Mouse (Mus musculus) midbrain, embryonic 12.5 days (tissue): ENCODE results near the gene Fgfr2. TPM values are rescaled to one million over a fixed set of nuclear protein-coding genes. Genes with fewer than 3 reads are reported as not detected.

Experiments
- ATAC-seq: fragments of 200-750 bp; cut with Nextera tagmentation; 2 replicates; pipeline ENCODE4 v1.8.0; 2017; ENCODE audit warnings: low read depth, moderate TSS enrichment, moderate library complexity; ENCODE audit not compliant: low FRiP score
- H3K27ac ChIP-seq: fragments of 300-500 bp; sonication (generic); replicated peaks from 2 replicates; pipeline ENCODE4 v1.5.1; 2016; ENCODE audit warnings: mild to moderate bottlenecking
- H3K27me3 ChIP-seq: fragments of 300-500 bp; sonication (generic); 2 replicates; pipeline ENCODE4 v1.6.1; 2016; ENCODE audit warnings: mild to moderate bottlenecking
- H3K36me3 ChIP-seq: fragments of 300-500 bp; sonication (generic); 2 replicates; pipeline ENCODE4 v1.6.1; 2016
- H3K4me1 ChIP-seq: fragments of 300-500 bp; sonication (generic); 2 replicates; pipeline ENCODE4 v1.6.1; 2016
- H3K4me2 ChIP-seq: fragments of 300-500 bp; sonication (generic); replicated peaks from 2 replicates; pipeline ENCODE4 v1.6.1; 2016; ENCODE audit warnings: mild to moderate bottlenecking, moderate library complexity
- H3K4me3 ChIP-seq: fragments of 300-500 bp; sonication (generic); 2 replicates; pipeline ENCODE4 v1.5.1; 2016; ENCODE audit warnings: mild to moderate bottlenecking
- H3K9ac ChIP-seq: fragments of 300-500 bp; sonication (generic); replicated peaks from 2 replicates; pipeline ENCODE4 v1.6.1; 2016; ENCODE audit warnings: mild to moderate bottlenecking, moderate library complexity
- H3K9me3 ChIP-seq: fragments of 300-500 bp; sonication (generic); 2 replicates; pipeline ENCODE4 v1.6.1; 2016; ENCODE audit warnings: mild to moderate bottlenecking
- WGBS: fragments of 180-500 bp; shearing (Covaris S2); methylation state at CpG from one replicate; pipeline ENCODE4 v1.1.7; 2016; 5-methylcytosine and 5-hydroxymethylcytosine counted together
- polyA plus RNA-seq: library from polyadenylated mRNA; unstranded; fragments of >200 nt; fragmentation: Nextera tagmentation; extraction: Ambion mirVana; gene quantifications from 2 replicates; pipeline ENCODE4 v1.2.1, GENCODE M21; 2016

The Fgfr2 gene
- polyA plus RNA-seq, 1 experiment from 2014 or later: 96.5 TPM

- Histone ChIP-seq H3K4me2 (no peak overlapping the region), H3K27ac (no peak overlapping the region), H3K4me1 (peaks cover 15% of the 10 kb centered on the region), H3K36me3 (no peaks in the 10 kb centered on the region), H3K9ac (no peak overlapping the region), H3K9me3 (no peaks in the 10 kb centered on the region), H3K27me3 (peaks cover 71% of the 10 kb centered on the region), H3K4me3 (no peak overlapping the region)
- 57% methylated on average over 4 of the region's 4 CpGs for WGBS
- no peak for ATAC-seq
Observed at GRCm38 (mm10) chr7:130938005-130938404, 2185.1 kb downstream of the Fgfr2 start.

GRCm38 (mm10) chr7:130937266-130937841 is 2185.8 kb downstream of the Fgfr2 start:
- no peak overlapping the region for H3K4me2 ChIP-seq
- peaks cover 75% of the 10 kb centered on the region for H3K27me3 ChIP-seq
- WGBS: 35% methylated on average over 12 of the region's 12 CpGs
- H3K4me1 ChIP-seq: peaks cover 15% of the 10 kb centered on the region
- H3K27ac ChIP-seq: no peak overlapping the region
- no peaks in the 10 kb centered on the region for H3K9me3 ChIP-seq
- ATAC-seq: no peak
- H3K9ac ChIP-seq: no peak overlapping the region
- H3K4me3 ChIP-seq: no peak overlapping the region
- no peaks in the 10 kb centered on the region for H3K36me3 ChIP-seq

DNA sequence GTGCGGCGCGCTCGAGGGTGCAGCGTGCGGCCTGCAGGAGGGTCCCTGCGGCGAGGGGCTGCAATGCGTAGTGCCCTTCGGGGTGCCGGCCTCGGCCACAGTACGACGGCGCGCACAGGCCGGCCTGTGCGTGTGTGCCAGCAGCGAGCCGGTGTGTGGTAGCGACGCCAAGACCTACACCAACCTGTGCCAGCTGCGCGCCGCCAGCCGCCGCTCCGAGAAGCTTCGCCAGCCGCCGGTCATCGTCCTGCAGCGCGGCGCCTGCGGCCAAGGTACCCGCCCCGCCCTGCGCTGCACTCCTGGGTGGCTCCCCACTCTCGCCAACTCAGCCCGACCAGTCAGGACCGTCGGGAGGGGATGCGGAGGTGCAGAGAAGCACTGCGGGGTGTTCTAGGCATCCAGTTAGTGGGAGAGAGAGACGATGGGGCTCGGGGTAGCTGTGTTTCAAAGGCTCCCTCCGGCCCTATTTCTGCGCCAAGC is 2186.6 kb downstream of the Fgfr2 start:
- Histone ChIP-seq H3K9me3 (no peaks in the 10 kb centered on the region), H3K27ac (no peak overlapping the region), H3K27me3 (peaks cover 75% of the 10 kb centered on the region), H3K9ac (peak overlapping the region; percentile 31; the same call in 1 of the 2 replicates), H3K4me3 (peak overlapping the region; percentile 53), H3K36me3 (no peaks in the 10 kb centered on the region), H3K4me2 (peak overlapping the region; percentile 66), H3K4me1 (peaks cover 15% of the 10 kb centered on the region)
- no peak; the same call in 1 of the 2 replicates for ATAC-seq
- WGBS: 1% methylated on average over 49 of the region's 49 CpGs

- Histone ChIP-seq H3K4me3 (peak within 1 kb of the TSS; percentile 53), H3K9ac (peak within 1 kb of the TSS; percentile 31; the same call in 1 of the 2 replicates), H3K27me3 (peaks cover 75% of the 10 kb centered on the region), H3K36me3 (no peaks in the 10 kb centered on the region), H3K4me2 (peak within 1 kb of the TSS; percentile 66), H3K27ac (no peak within 1 kb of the TSS), H3K9me3 (no peaks in the 10 kb centered on the region), H3K4me1 (peaks cover 15% of the 10 kb centered on the region)
- peak; percentile 87 for ATAC-seq
- WGBS: under 1% methylated on average over 70 of the region's 70 CpGs
Observed at GRCm38 (mm10) chr7:130935793-130936471, 2187.2 kb downstream of the Fgfr2 start, which contains the start of gene Htra1. TSS of gene Htra1 (plus strand) at chr7:130936111.

- Histone ChIP-seq H3K27ac (no peak overlapping the region), H3K4me2 (peak overlapping the region; percentile 66), H3K9ac (no peak overlapping the region), H3K4me3 (peak overlapping the region; percentile 53), H3K4me1 (peaks cover 15% of the 10 kb centered on the region), H3K9me3 (no peaks in the 10 kb centered on the region), H3K36me3 (no peaks in the 10 kb centered on the region), H3K27me3 (peaks cover 75% of the 10 kb centered on the region)
- whole genome bisulfite sequencing: 10% methylated on average over 16 of the region's 16 CpGs
- ATAC-seq: no peak
Observed at GRCm38 (mm10) chr7:130935421-130935792, 2187.7 kb downstream of the Fgfr2 start.

- no peak overlapping the region for H3K27ac ChIP-seq
- H3K4me1 ChIP-seq: peaks cover 15% of the 10 kb centered on the region
- peaks cover 68% of the 10 kb centered on the region for H3K27me3 ChIP-seq
- WGBS: 87% methylated on average over 4 of the region's 4 CpGs
- ATAC-seq: no peak
- no peaks in the 10 kb centered on the region for H3K36me3 ChIP-seq
- no peaks in the 10 kb centered on the region for H3K9me3 ChIP-seq
- H3K9ac ChIP-seq: no peak overlapping the region
- H3K4me2 ChIP-seq: no peak overlapping the region
- H3K4me3 ChIP-seq: no peak overlapping the region
Observed at GRCm38 (mm10) chr7:130934654-130935053, 2188.5 kb downstream of the Fgfr2 start.

DNA sequence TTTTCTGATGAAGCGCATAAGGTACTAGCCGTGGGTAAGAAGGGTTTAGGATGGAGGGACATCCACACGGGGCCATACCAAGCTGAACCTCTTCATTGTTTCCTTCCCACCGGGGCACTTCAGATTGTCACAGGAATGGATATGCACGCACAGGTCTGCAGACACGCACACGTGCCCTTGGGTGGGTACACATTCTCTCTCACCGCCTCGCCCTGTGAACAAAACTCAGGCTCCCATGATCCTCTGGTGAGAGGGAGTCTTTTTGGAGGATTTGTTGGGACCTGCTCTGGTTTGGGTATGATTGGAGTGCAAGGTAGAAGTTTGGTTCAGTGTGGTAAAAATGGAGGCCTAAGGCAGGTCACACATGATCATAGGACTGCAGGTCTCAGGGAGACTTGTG is 2190.2 kb downstream of the Fgfr2 start:
- no peak overlapping the region for H3K9ac ChIP-seq
- H3K4me2 ChIP-seq: no peak overlapping the region
- H3K27ac ChIP-seq: no peak overlapping the region
- no peaks in the 10 kb centered on the region for H3K36me3 ChIP-seq
- H3K27me3 ChIP-seq: peaks cover 53% of the 10 kb centered on the region
- peaks cover 15% of the 10 kb centered on the region for H3K4me1 ChIP-seq
- H3K9me3 ChIP-seq: no peaks in the 10 kb centered on the region
- no peak overlapping the region for H3K4me3 ChIP-seq
- no peak for ATAC-seq
- 90% methylated on average over 9 of the region's 9 CpGs for WGBS

- Histone ChIP-seq H3K9me3 (no peaks in the 10 kb centered on the region), H3K9ac (no peak overlapping the region), H3K4me1 (peaks cover under 1% of the 10 kb centered on the region; the same call in 1 of the 2 replicates), H3K36me3 (no peaks in the 10 kb centered on the region), H3K4me3 (no peak overlapping the region), H3K27me3 (peaks cover 27% of the 10 kb centered on the region), H3K4me2 (no peak overlapping the region), H3K27ac (no peak overlapping the region)
- 64% methylated on average over 3 of the region's 3 CpGs for WGBS
- no peak for ATAC-seq
Observed at GRCm38 (mm10) chr7:130930401-130930800, 2192.7 kb downstream of the Fgfr2 start.

DNA sequence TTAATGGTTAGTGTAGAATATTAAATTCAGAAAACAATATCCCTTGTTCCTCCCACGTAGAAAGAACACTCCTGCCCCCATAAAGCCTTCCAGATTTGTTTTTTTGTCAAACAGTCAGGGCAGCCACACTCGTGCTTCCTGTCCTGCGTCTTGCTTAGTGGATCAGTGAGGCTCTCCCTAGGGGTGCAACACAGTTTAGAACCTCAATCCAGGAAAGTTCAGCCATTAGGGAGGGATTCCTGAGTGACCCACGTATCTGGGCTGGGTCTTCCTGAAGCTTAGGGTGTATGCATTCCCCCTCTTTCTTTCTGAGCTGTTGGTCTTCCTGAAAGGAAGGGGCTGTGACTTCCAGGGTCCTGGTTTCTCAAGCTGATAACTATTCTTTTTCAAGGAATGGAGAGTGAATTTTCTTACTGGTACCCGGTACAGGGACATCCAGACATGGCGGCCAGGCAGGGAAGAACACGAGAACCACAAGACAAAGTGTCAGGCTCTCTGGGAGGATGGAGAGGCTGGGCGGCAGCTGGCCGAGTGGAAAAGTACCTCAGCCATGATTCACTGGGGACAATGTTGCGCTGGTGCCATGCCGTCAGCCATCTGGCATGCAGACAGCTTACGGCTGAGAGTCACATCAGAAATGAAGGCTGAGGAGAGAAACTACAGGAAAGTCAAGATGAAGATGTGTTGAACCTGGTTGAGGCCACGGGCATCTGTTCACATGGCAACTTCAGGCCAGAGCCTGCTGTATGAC is 2200.0 kb downstream of the Fgfr2 start:
- H3K27me3 ChIP-seq: no peaks in the 10 kb centered on the region
- H3K4me3 ChIP-seq: no peak overlapping the region
- no peaks in the 10 kb centered on the region for H3K36me3 ChIP-seq
- H3K9me3 ChIP-seq: no peaks in the 10 kb centered on the region
- WGBS: 76% methylated on average over 13 of the region's 13 CpGs
- no peak overlapping the region for H3K4me2 ChIP-seq
- H3K27ac ChIP-seq: no peak overlapping the region
- no peak for ATAC-seq
- no peaks in the 10 kb centered on the region for H3K4me1 ChIP-seq
- no peak overlapping the region for H3K9ac ChIP-seq

DNA sequence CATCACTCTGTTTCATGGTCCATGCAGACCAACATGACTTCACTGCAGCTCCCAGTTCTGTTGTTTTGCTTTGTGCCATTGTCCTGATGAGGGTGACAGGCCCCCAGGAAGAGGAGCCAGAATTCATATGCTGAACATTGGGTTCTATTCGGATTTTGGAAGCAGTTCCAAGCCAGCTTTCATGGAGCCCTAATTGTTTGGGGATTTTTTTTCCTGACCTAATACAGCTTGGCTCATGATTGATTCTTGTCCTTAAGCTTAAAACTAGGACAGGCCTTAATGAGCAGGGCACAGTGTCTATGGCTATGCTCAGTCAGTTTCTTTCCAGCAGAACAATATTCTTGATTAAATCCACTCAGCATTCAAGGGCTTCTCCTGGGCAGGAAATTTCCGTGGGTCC is 2204.9 kb downstream of the Fgfr2 start:
- Histone ChIP-seq H3K27me3 (no peaks in the 10 kb centered on the region), H3K36me3 (no peaks in the 10 kb centered on the region), H3K9me3 (no peaks in the 10 kb centered on the region), H3K4me1 (no peaks in the 10 kb centered on the region), H3K4me3 (no peak overlapping the region), H3K27ac (no peak overlapping the region), H3K9ac (no peak overlapping the region), H3K4me2 (no peak overlapping the region)
- WGBS: 69% methylated on average over 2 of the region's 2 CpGs
- no peak for ATAC-seq

DNA sequence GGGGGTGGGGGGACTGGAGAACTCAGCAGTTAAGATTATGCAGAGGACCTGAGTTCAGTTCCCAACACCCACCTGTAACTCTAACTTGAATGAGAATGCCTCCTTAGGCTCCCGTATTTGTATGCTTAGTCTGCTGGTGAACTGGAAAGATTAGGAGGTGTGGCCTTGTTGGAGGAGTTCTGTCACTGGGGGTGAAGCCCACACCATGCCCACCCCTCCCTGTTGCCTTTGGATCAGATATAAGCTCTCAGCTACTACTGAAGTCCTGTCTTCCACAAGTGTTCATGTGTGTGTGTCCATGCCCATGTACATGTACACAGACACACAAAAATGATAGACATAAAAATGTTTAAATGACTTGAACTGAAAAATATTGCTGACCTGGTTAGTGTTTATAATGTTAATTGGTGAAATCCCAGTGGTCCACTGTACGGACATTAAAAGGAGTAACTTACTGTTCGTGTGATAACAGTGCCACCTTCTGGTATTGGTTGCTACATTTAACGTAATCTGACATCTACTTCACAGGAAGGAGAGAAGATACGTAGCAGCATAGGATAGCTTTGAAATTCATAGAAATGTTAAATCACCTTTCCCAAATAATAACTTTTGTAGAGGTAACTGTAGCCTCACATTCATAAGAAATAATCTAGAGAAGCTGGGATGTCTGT is 2208.3 kb downstream of the Fgfr2 start:
- Histone ChIP-seq H3K36me3 (peaks cover 4% of the 10 kb centered on the region; the same call in 1 of the 2 replicates), H3K4me2 (no peak overlapping the region), H3K27ac (no peak overlapping the region), H3K9me3 (no peaks in the 10 kb centered on the region), H3K27me3 (no peaks in the 10 kb centered on the region), H3K9ac (no peak overlapping the region), H3K4me3 (no peak overlapping the region), H3K4me1 (no peaks in the 10 kb centered on the region)
- ATAC-seq: no peak
- WGBS: 56% methylated on average over 5 of the region's 5 CpGs
